Mouse (Mus musculus): ENCODE measurements around the gene Rnf145.

DNA sequence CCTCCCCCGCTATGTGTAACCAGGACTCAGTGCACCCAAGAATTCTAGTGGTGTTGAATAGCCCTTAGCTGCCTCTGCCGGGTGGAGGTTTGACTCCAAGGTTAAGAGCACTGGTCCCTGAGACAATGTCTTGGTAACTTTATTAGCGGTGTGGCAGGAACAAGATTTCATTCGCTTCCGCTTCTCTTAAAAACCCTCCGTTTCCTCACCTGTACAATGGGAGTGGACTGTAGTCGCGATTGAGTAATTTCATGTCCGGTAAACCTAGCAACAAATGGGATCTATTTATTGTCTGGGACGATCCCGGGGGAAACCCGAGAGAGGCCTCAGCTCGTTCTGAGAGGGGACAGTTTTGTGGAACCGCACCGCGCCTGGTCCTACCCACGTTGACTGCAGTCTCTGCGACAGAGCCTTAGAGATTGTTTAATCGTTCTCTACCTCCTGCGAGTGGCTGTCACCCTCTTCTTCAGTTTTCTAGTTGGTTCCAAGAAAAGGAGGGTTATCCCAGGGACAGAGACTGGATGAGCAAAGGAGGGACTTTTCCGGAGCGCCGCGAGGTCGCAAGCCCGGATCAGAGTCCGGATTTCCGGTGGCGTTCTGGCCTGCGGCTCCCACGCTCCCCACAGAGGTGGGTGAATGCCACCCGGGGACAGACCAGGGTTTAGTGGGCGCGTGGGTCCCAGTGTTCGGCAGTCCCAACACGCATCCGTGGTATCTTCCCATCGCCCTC lies 94.1 kb downstream of the Rnf145 start:
- TF ChIP-seq POLR2AphosphoS5 (IDR thresholded peaks at IDR 0.05; ENCODE audit: insufficient replicate concordance, low read depth, low read length) (no peak), GATA1 (IDR thresholded peaks at IDR 0.05; ENCODE audit: borderline replicate concordance, low read length) (no peak)

Measured in G1E (cell line).